Mouse (Mus musculus) hindlimb bud, embryonic 11.5 days (tissue): ENCODE measurements at regions not wholly inside any gene's neighbourhood (a gene's known extent, or its start where the extent isn't known, plus 50 kb on each side); places are given as distances from the start of the nearest gene placed in this dataset.

Source experiments
- DNase-seq: peaks from one replicate; pipeline ENCODE4 v3.0.0-alpha.2; 2012; ENCODE audit warnings: low read depth, low spot score; ENCODE audit errors: extremely low spot score

GRCm38 (mm10) chr2:45775691-45776090, 658.5 kb upstream of the Zeb2 start:
- DNase-seq = no peak

GRCm38 (mm10) chr2:45774416-45774815, 657.2 kb upstream of the Zeb2 start:
- DNase-seq = no peak

- DNase-seq = no peak
Observed at GRCm38 (mm10) chr2:45757176-45757575, 640.0 kb upstream of the Zeb2 start.

- no peak for DNase-seq
Observed at GRCm38 (mm10) chr2:45756395-45756794, 639.2 kb upstream of the Zeb2 start.

GRCm38 (mm10) chr2:45751746-45752145, 634.6 kb upstream of the Zeb2 start:
- DNase-seq = no peak

- DNase-seq = no peak
Observed at GRCm38 (mm10) chr2:45749379-45749778, 632.2 kb upstream of the Zeb2 start.

GRCm38 (mm10) chr2:45747263-45748236, 630.4 kb upstream of the Zeb2 start:
- DNase-seq = no peak

- no peak for DNase-seq
Observed at GRCm38 (mm10) chr2:45746606-45747005, 629.4 kb upstream of the Zeb2 start.

- no peak for DNase-seq
Observed at GRCm38 (mm10) chr2:45736278-45736677, 619.1 kb upstream of the Zeb2 start.

GRCm38 (mm10) chr2:45713997-45714396, 596.8 kb upstream of the Zeb2 start:
- no peak for DNase-seq

- no peak for DNase-seq
Observed at GRCm38 (mm10) chr2:45707026-45707425, 589.8 kb upstream of the Zeb2 start.

GRCm38 (mm10) chr2:45702511-45702910, 585.3 kb upstream of the Zeb2 start:
- DNase-seq = no peak

- no peak for DNase-seq
Observed at GRCm38 (mm10) chr2:45700578-45700977, 583.4 kb upstream of the Zeb2 start.

- no peak for DNase-seq
Observed at GRCm38 (mm10) chr2:45693291-45694020, 576.3 kb upstream of the Zeb2 start.

- DNase-seq = no peak
Observed at GRCm38 (mm10) chr2:45692819-45693218, 575.6 kb upstream of the Zeb2 start.

- DNase-seq = no peak
Observed at GRCm38 (mm10) chr2:45688996-45689395, 571.8 kb upstream of the Zeb2 start.

GRCm38 (mm10) chr2:45681251-45681650, 564.1 kb upstream of the Zeb2 start:
- DNase-seq = no peak

- DNase-seq = no peak
Observed at GRCm38 (mm10) chr2:45679101-45679895, 562.1 kb upstream of the Zeb2 start.

GRCm38 (mm10) chr2:45678685-45679084, 561.5 kb upstream of the Zeb2 start:
- DNase-seq = no peak

- no peak for DNase-seq
Observed at GRCm38 (mm10) chr2:45675776-45676175, 558.6 kb upstream of the Zeb2 start.

GRCm38 (mm10) chr2:45656011-45656410, 538.8 kb upstream of the Zeb2 start:
- DNase-seq = no peak
